Mouse (Mus musculus): ENCODE results near the gene Mrpl54.

Gene Mrpl54

DNA sequence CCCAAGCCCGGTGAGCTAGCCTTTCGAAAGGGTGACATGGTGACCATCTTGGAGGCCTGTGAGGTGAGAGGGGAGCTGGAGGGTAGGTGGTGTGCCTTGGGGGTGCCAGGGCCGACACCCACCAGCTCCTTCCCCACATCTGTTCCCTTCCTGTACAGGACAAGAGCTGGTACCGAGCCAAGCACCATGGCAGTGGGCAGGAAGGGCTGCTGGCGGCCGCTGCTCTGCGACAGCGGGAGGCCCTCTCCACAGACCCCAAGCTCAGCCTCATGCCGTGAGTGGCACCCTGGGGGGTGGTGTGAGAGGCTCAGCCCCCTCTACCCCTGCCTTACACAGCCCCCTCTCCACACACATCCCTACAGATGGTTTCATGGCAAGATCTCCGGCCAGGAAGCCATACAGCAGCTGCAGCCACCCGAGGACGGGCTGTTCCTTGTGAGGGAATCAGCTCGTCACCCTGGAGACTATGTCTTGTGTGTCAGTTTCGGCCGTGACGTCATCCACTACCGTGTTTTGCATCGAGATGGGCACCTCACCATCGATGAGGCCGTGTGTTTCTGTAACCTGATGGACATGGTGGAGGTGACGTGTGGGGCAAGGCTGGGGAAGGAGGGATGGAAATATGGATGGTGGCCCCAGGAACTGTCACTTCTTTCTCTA is 7.4 kb downstream of the Mrpl54 start:
- DNase-seq, result no peak

- no peak for DNase-seq
Observed at GRCm38 (mm10) chr10:81257158-81258039, 9.3 kb downstream of the Mrpl54 start.

DNA sequence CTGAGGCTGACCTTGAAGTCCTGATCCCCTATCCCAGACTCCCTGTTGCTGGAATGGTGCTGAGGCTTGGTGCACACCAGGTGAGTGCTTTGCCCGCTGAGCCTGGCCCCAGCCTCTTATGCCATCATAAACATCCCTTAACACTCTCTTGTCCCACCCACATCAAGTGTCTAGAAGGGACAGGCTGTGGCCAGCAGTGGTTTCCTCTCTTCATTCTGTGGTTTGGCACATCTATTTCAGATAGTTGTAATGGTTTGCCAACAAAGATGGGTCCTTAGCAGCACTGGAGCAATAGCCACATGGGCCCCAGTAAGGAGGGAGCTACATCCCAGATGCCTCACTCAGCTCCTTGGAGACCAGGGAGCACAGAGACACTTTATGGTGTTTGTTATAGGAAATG is 11.8 kb downstream of the Mrpl54 start:
- no peak for DNase-seq

DNA sequence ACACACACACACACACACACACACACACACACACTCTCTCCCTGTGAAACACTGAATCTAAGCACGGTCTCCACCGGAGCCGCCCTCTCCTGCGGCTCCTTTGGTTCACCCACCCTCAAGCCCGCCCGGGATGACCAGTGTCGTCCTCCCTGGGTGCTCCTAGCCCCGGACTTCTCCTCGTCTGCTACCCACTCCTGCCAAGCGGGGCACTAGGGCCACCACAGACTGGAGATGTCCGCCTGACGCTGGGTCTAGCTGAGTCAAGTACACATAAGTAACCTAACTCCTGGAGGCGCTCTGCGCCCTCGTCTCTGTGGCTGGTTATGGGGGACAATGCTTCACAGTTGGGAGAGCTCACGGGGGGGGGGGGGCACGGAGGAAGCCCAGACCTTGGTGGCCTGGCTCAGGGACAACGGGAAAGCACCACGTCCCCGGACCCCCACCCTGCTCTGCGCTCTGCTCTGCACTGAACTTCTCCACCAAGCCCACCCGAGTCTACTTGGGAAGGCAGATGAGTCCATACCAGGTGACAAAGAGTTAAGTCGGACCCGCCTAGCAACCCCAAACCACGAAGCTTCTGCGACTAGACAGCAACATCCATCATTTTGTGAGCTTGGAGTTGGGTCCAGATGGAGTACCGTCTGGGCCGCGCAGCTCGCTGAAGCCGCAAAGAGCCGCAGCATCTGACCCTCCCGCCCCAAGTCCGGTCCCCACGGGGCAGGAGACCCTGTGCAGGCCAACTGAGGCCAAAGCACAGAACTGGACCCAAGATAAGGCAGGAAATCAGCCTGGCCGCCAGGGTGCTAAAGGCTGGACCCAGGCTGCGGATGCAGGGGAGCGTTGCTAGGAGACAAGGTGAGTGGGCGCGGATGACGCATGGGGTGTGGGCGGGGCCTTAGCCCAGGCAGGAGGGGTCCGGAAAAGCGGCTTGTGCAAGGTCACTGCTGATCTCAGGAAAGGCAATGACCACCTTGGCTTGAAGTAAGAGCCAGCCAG is 14.0 kb downstream of the Mrpl54 start, which contains the start of gene Matk:
Gene Matk (plus strand): TSS at position 512 of the 996 bp plus-strand sequence.
- peak in 1 of 2 experiments; percentile 35 for DNase-seq

DNA sequence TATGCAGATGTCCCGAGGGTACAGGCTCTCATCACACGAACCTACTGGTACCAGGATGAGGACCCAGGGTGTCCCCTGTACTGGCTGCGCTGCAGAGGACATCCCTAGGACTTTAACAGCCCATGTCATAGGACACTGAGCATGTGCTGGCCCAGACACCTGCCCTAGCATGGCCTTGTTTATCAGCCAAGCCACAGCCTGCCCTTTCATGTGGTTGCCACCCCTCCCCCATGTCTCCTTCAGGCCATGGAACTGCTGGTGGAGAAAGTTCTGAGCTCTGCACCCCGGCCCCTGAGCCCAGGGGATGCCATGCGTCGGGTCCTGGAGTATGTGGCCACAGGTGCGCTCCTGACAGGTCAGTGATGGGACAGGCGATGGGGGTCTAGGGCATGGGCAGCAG is 17.3 kb downstream of the Mrpl54 start:
- no peak for DNase-seq

GRCm38 (mm10) chr10:81247804-81248203 is 18.9 kb downstream of the Mrpl54 start:
- DNase-seq, result peak in 1 of 2 experiments; percentile 14

- peak in 1 of 2 experiments; percentile 18 for DNase-seq
Observed at GRCm38 (mm10) chr10:81245166-81245565, 21.6 kb downstream of the Mrpl54 start.

- peak; percentile 78 to 89 for DNase-seq
Observed at GRCm38 (mm10) chr10:81244595-81244994, 22.1 kb downstream of the Mrpl54 start.

DNA sequence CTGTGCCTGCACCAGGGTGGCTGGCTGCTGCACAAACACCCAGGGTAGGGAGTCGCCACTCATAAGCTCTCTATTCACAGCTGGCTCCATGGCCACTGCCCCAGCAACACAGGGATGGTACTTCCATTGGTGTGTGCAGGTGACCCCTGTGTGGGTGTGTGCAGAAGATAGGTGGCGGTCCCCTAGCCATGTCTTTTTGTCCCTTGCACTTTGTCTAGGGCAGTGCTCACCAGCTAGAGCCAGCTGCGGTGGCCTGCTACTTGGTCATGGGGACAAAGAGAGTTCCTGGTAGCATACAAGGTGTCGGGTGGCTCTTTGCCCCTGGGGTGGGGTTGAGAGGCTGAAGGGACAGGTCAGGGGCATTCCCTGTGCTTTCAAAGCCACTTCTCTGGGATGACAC is 22.6 kb downstream of the Mrpl54 start:
- no peak for DNase-seq

DNA sequence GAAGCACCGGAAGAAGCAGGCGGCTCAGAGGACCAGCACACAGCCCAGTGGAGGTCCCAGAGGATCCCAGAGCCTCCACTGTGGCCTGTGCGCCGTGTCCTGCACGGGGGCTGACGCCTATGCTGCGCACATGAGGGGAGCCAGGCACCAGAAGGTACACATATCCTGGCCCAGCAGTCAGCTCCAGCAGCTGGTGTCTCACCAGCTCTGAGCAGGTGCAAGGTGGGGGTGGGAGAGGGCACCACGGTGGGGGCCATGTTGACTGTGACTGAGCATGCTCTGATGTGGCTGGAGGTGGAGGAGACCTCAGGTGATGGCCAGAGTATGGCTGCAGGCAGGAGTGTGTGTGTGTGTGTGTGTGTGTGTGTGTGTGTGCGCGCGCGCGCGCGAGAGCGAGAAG is 24.7 kb downstream of the Mrpl54 start:
- no peak for DNase-seq

DNA sequence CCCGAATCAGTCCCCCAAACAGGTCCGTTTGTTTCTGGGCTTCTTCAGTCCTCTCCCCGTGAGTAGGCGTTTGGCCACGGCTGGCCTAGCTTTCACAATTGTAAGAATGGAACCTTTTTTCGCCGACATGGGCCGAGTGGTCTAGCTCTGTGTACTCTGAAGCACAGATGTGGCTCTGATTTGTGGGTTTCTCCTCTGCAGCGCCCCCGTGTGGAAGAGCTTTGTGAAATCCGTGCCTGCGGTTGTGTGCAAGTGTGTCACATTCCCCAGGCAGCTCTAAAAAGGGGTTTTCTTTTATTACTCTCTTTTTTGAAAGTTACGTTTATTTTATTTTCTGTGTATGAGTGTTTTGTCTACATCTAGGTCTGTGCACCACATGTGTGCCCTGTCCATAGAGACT is 25.9 kb downstream of the Mrpl54 start:
- peak; percentile 58 to 72 for DNase-seq

- no peak for DNase-seq
Observed at GRCm38 (mm10) chr10:81238618-81239017, 28.1 kb downstream of the Mrpl54 start.

DNA sequence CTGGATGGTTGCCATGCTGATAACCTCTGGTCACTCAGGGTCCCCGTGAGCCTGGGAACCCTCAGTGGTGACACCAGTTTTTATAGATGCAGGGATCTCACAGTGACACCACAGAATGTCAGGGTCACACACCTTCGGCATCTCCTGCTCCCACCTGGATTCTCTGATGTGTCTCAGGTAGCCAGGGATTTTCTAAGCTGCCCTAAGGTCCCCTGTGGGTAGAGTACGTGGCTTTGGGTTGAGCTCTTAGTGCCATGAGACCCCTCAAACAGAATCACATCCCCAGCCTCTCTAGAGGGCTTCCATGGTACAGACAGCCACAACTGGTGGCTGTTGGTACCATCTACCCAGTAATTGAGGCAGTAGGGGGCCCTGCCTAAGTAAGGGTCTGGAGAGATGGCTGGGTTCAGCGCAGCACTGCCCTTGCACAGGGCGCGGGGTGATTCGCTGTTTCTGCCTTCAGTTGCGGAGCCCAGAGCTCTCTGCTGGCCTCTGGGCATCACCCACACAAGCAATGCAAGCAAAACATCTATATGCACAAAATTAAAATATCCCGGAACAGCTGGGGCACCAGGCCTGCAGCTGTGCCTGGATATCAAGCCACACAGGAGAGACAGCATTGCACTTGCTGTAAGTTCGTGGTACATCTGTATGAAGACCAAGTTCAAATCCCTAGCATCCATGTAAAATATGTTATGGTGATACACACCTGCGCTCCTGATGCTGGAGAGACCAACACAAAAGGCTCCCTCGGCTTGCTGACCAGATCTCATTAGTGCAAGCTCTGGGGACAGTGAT is 30.1 kb downstream of the Mrpl54 start:
- DNase-seq, result peak in 1 of 2 experiments; percentile 16

GRCm38 (mm10) chr10:81234206-81234605 is 32.5 kb downstream of the Mrpl54 start:
- DNase-seq, result peak in 1 of 2 experiments; percentile 16

DNA sequence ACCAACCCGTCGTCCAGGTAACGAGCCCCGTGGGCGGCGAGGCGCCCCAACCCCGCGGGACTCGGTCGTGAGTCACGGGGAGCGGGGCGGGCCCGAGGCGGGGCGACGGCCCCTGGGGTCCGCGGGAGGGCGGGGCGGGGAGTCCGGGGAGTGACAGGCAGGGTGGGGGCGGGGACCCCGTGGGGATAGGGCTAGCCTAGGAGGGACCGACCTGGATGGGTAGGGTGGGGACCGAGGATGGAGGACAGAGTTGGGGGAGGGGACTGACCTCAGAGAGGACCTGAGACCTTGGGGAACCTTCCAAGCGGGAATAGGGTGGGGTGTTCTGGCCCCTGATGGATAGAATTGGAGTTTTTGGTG is 33.5 kb downstream of the Mrpl54 start:
- DNase-seq, result no peak

- peak; percentile 92 to 94 for DNase-seq
Observed at GRCm38 (mm10) chr10:81232580-81233225, 34.0 kb downstream of the Mrpl54 start, which contains the start of gene Zfr2. Gene Zfr2 (plus strand): TSS chr10:81233155.

DNA sequence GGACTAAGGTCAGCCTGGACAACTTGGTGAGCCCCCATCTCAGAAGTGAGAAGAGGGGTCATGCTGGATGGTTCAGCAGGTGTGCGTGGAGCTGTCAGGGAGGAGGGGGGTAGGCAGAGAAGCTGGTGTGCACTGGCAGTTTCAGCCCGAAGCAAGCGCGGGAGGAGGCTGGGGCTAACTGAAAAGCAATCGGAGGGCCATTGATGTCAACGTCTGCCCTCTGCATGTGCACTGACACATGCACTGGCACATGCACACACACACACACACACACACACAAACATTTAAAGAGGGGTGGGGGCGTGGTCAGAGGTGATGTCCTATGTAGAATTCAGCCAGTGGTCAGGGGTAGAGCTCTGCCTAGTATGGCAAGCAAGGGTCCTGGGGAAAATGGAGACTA is 35.3 kb downstream of the Mrpl54 start:
- no peak for DNase-seq

- DNase-seq, result peak; percentile 27 to 37
Observed at GRCm38 (mm10) chr10:81230438-81231332, 36.0 kb downstream of the Mrpl54 start, which contains the start of gene Atcay. Gene Atcay (minus strand): TSS chr10:81230833.

GRCm38 (mm10) chr10:81229735-81230437 is 36.8 kb downstream of the Mrpl54 start:
- DNase-seq, result peak in 1 of 2 experiments; percentile 20
